Comparison of ENCODE assay signal across 8 mouse cellular contexts in genomic region chr3:67429999-67430380, GRCm38 (mm10). TPM values are rescaled to one million over a fixed set of nuclear protein-coding genes. Genes with fewer than 3 reads are reported as not detected.
A peak's percentile ranks its signal among the peaks of the same experiment; 100 is the strongest.
DNase-seq lines count a peak whose midpoint lies in the region; ATAC-seq and TF ChIP-seq lines count a peak whose summit lies in the region.

Gene Gfm1 (plus strand): TSS chr3:67430096.

- peak; percentile 70; the same call in 1 of the 2 replicates for TF ChIP-seq EP300 in ES-Bruce4 (IDR thresholded peaks at IDR 0.05; ENCODE audit: insufficient read depth, low read depth, low read length)
- no peak for TF ChIP-seq EP300 in liver, postnatal 0 days (IDR thresholded peaks at IDR 0.05; ENCODE audit: low read depth)

- H3K4me1 ChIP-seq in ES-Bruce4 (ENCODE audit: control insufficient read depth, insufficient read depth, low read length): no peaks in the 10 kb centered on the region
- peaks cover 9% of the 10 kb centered on the region for H3K4me1 ChIP-seq in forebrain, embryonic 13.5 days
- peaks cover 9% of the 10 kb centered on the region; the same call in 1 of the 2 replicates for H3K4me1 ChIP-seq in liver, postnatal 0 days (ENCODE audit: insufficient read depth)
- peaks cover 6% of the 10 kb centered on the region for H3K4me1 ChIP-seq in neural tube, embryonic 14.5 days (ENCODE audit: control insufficient read depth, insufficient read depth, low read length)

- intact Hi-C loops in heart, postnatal 10 days (cut with DNase I): loop anchor here (2.0 kb wide), 1 partner anchor 77 kb away; no protein-coding TSS in a partner anchor

- H3K36me3 ChIP-seq in ES-Bruce4 (ENCODE audit: control insufficient read depth, insufficient read depth, low read length, poor library complexity, severe bottlenecking): peaks cover 15% of the 10 kb centered on the region
- H3K36me3 ChIP-seq in forebrain, embryonic 13.5 days (ENCODE audit: poor library complexity, severe bottlenecking): peaks cover 26% of the 10 kb centered on the region
- H3K36me3 ChIP-seq in liver, postnatal 0 days (replicated peaks; ENCODE audit: insufficient read depth, low read length): peaks cover 12% of the 10 kb centered on the region
- H3K36me3 ChIP-seq in neural tube, embryonic 14.5 days (ENCODE audit: control insufficient read depth, insufficient read depth, low read length): peaks cover 11% of the 10 kb centered on the region

- peaks cover 6% of the 10 kb centered on the region for H3K9me3 ChIP-seq in ES-Bruce4 (replicated peaks; ENCODE audit: control insufficient read depth, insufficient read depth, low read length, poor library complexity, severe bottlenecking)
- H3K9me3 ChIP-seq in forebrain, embryonic 13.5 days (replicated peaks): peaks cover 9% of the 10 kb centered on the region; the same call in 1 of the 2 replicates
- peaks cover 2% of the 10 kb centered on the region; the same call in 1 of the 2 replicates for H3K9me3 ChIP-seq in liver, postnatal 0 days (ENCODE audit: low read length)
- H3K9me3 ChIP-seq in neural tube, embryonic 14.5 days (ENCODE audit: control insufficient read depth, low read length): no peaks in the 10 kb centered on the region

- TF ChIP-seq CTCF in ES-Bruce4 (IDR thresholded peaks at IDR 0.05; ENCODE audit: low read depth, low read length): peak; percentile 93
- TF ChIP-seq CTCF in liver, postnatal 0 days (IDR thresholded peaks at IDR 0.05; ENCODE audit: low read depth): peak; percentile 95

- peak within 1 kb of the TSS; percentile 77 for H3K9ac ChIP-seq in ES-Bruce4 (ENCODE audit: low read depth, poor library complexity, severe bottlenecking)
- peak within 1 kb of the TSS; percentile 88 for H3K9ac ChIP-seq in forebrain, embryonic 13.5 days
- H3K9ac ChIP-seq in liver, postnatal 0 days (replicated peaks): peak within 1 kb of the TSS; percentile 91
- H3K9ac ChIP-seq in neural tube, embryonic 14.5 days (replicated peaks; ENCODE audit: low read depth, low read length): peak within 1 kb of the TSS; percentile 82

- peak within 1 kb of the TSS; percentile 92 for H3K4me3 ChIP-seq in ES-Bruce4 (ENCODE audit: low read depth, low read length)
- peak within 1 kb of the TSS; percentile 97 for H3K4me3 ChIP-seq in forebrain, embryonic 13.5 days
- H3K4me3 ChIP-seq in liver, postnatal 0 days (ENCODE audit: low read depth, low read length): peak within 1 kb of the TSS; percentile 93
- peak within 1 kb of the TSS; percentile 94 for H3K4me3 ChIP-seq in neural tube, embryonic 14.5 days (ENCODE audit: low read depth, low read length)

- H3K27me3 ChIP-seq in ES-Bruce4 (ENCODE audit: control insufficient read depth, insufficient read depth, low read length, poor library complexity, severe bottlenecking): no peaks in the 10 kb centered on the region
- H3K27me3 ChIP-seq in forebrain, embryonic 13.5 days: no peaks in the 10 kb centered on the region
- H3K27me3 ChIP-seq in liver, postnatal 0 days (ENCODE audit: insufficient read depth, low read length): no peaks in the 10 kb centered on the region
- H3K27me3 ChIP-seq in neural tube, embryonic 14.5 days (ENCODE audit: control insufficient read depth, insufficient read depth, low read length): no peaks in the 10 kb centered on the region

- H3K4me2 ChIP-seq in forebrain, embryonic 13.5 days: peak within 1 kb of the TSS; percentile 85
- peak within 1 kb of the TSS; percentile 87 for H3K4me2 ChIP-seq in liver, postnatal 0 days (ENCODE audit: low read depth, low read length)
- peak within 1 kb of the TSS; percentile 84 for H3K4me2 ChIP-seq in neural tube, embryonic 14.5 days (ENCODE audit: low read depth, low read length)

- TF ChIP-seq POLR2A in ES-Bruce4 (IDR thresholded peaks at IDR 0.05; ENCODE audit: insufficient read depth, low read length): no peak

- peak; percentile 91 to 95 for DNase-seq in heart, postnatal 10 days
- DNase-seq in large intestine, adult 2 months (ENCODE audit: low read depth, low spot score): peak; percentile 72
- peak; percentile 91 for DNase-seq in liver, postnatal 0 days
- DNase-seq in testis, postnatal 10 days (ENCODE audit: low spot score): peak; percentile 92

- ATAC-seq in cerebellum, adult (ENCODE audit: insufficient number of reproducible peaks, low FRiP score, low TSS enrichment): peak; percentile 93
- peak; percentile 98 for ATAC-seq in forebrain, embryonic 13.5 days
- peak; percentile 95 for ATAC-seq in liver, postnatal 0 days
- peak; percentile 98 for ATAC-seq in neural tube, embryonic 14.5 days (ENCODE audit: low read depth)

- WGBS in forebrain, embryonic 13.5 days: 0% methylated on average over 24 of the region's 24 CpGs
- whole genome bisulfite sequencing in large intestine, adult 2 months: under 1% methylated on average over 24 of the region's 24 CpGs
- under 1% methylated on average over 24 of the region's 24 CpGs for WGBS in liver, postnatal 0 days (ENCODE audit: insufficient replicate concordance)
- WGBS in neural tube, embryonic 14.5 days: 0% methylated on average over 24 of the region's 24 CpGs

- H3K27ac ChIP-seq in ES-Bruce4 (ENCODE audit: insufficient read depth, low read length): no peak within 1 kb of the TSS
- no peak within 1 kb of the TSS for H3K27ac ChIP-seq in forebrain, embryonic 13.5 days
- peak within 1 kb of the TSS; percentile 58 for H3K27ac ChIP-seq in liver, postnatal 0 days (ENCODE audit: low read depth)
- no peak within 1 kb of the TSS for H3K27ac ChIP-seq in neural tube, embryonic 14.5 days (ENCODE audit: low read depth, low read length)

RNA-seq across cellular contexts. Expression of gene Gfm1, which starts in this region (rescaled TPM):
- polyA plus RNA-seq in ES-Bruce4 (2011; ENCODE audit: insufficient read depth, insufficient read length, low read depth, missing spikeins): 84.5 and 87.2 TPM in 2 replicates
- polyA plus RNA-seq in forebrain, embryonic 13.5 days (2015; fragmentation: Nextera tagmentation; extraction: Ambion mirVana): 38.2 and 39.3 TPM in 2 replicates
- total RNA-seq in heart, postnatal 10 days (2021): 100 to 1,000 TPM; 189 to 208 TPM
- polyA plus RNA-seq in large intestine, adult 2 months (2012; rRNA removed): 18.2 and 20.0 TPM in 2 replicates
- polyA plus RNA-seq in liver, postnatal 0 days (2015; fragmentation: Nextera tagmentation; extraction: Ambion mirVana): 34.3 and 37.8 TPM in 2 replicates
- 31.3 and 38.1 TPM in 2 replicates for polyA plus RNA-seq in neural tube, embryonic 14.5 days (2014; fragmentation: Nextera tagmentation; extraction: Ambion mirVana)
